In genomic region chr6:103306420-103307249, GRCm38 (mm10) we compare ENCODE assay signal across 7 mouse cellular contexts.
DNase-seq lines count a peak whose midpoint lies in the region; ATAC-seq and TF ChIP-seq lines count a peak whose summit lies in the region.

No protein-coding gene starts in this region.

- H3K9ac ChIP-seq in lung, postnatal 0 days (replicated peaks; ENCODE audit: low read depth): no peak overlapping the region
- no peak overlapping the region for H3K9ac ChIP-seq in forebrain, embryonic 15.5 days (replicated peaks)
- H3K9ac ChIP-seq in midbrain, embryonic 16.5 days (ENCODE audit: low read depth, low read length): 0 out of 2 replicates have a peak overlapping the region, but pooled peaks have one; percentile 30

- no peaks in the 10 kb centered on the region for H3K9me3 ChIP-seq in lung, postnatal 0 days (ENCODE audit: low read length)
- no peaks in the 10 kb centered on the region for H3K9me3 ChIP-seq in forebrain, embryonic 15.5 days
- H3K9me3 ChIP-seq in midbrain, embryonic 16.5 days (replicated peaks; ENCODE audit: control insufficient read depth, low read length, poor library complexity, severe bottlenecking): no peaks in the 10 kb centered on the region

- no peak for ATAC-seq in lung, postnatal 0 days
- peak; percentile 80 for ATAC-seq in forebrain, embryonic 15.5 days (replicated peaks)
- ATAC-seq in midbrain, embryonic 16.5 days: peak; percentile 80

- DNase-seq in lung, postnatal 0 days (ENCODE audit: low spot score): peak; percentile 58
- DNase-seq in lung, postnatal 10 days: no peak
- peak; percentile 75 for DNase-seq in brain, adult 2 months (ENCODE audit: low read depth, low spot score)
- DNase-seq in urinary bladder, postnatal 14 days (ENCODE audit: low spot score): no peak
- DNase-seq in ovary, postnatal 36 days (ENCODE audit: low spot score): no peak

- H3K4me1 ChIP-seq in lung, postnatal 0 days (ENCODE audit: insufficient read depth, low read depth, low read length): no peaks in the 10 kb centered on the region
- peaks cover 6% of the 10 kb centered on the region; the same call in 1 of the 2 replicates for H3K4me1 ChIP-seq in forebrain, embryonic 15.5 days
- H3K4me1 ChIP-seq in midbrain, embryonic 16.5 days (ENCODE audit: control insufficient read depth, insufficient read depth, low read length): peaks cover 9% of the 10 kb centered on the region

- H3K27me3 ChIP-seq in lung, postnatal 0 days (replicated peaks; ENCODE audit: insufficient read depth, low read length): no peaks in the 10 kb centered on the region
- H3K27me3 ChIP-seq in forebrain, embryonic 15.5 days: no peaks in the 10 kb centered on the region
- no peaks in the 10 kb centered on the region for H3K27me3 ChIP-seq in midbrain, embryonic 16.5 days (ENCODE audit: control insufficient read depth, insufficient read depth, low read depth, low read length)

- no peak for TF ChIP-seq EP300 in lung, postnatal 0 days (IDR thresholded peaks at IDR 0.05)

- no peak overlapping the region for H3K27ac ChIP-seq in lung, postnatal 0 days (ENCODE audit: low read length)
- H3K27ac ChIP-seq in forebrain, embryonic 15.5 days (replicated peaks): peak overlapping the region; percentile 65
- H3K27ac ChIP-seq in midbrain, embryonic 16.5 days (ENCODE audit: low read length): peak overlapping the region; percentile 80

- no peaks in the 10 kb centered on the region for H3K36me3 ChIP-seq in lung, postnatal 0 days (ENCODE audit: insufficient read depth, low read length)
- no peaks in the 10 kb centered on the region for H3K36me3 ChIP-seq in forebrain, embryonic 15.5 days
- H3K36me3 ChIP-seq in midbrain, embryonic 16.5 days (ENCODE audit: control insufficient read depth, insufficient read depth, low read length): no peaks in the 10 kb centered on the region

- peak; percentile 71 for TF ChIP-seq CTCF in lung, postnatal 0 days (IDR thresholded peaks at IDR 0.05)

- no peak overlapping the region for H3K4me3 ChIP-seq in lung, postnatal 0 days (ENCODE audit: low read depth, low read length)
- H3K4me3 ChIP-seq in forebrain, embryonic 15.5 days: no peak overlapping the region
- H3K4me3 ChIP-seq in midbrain, embryonic 16.5 days (ENCODE audit: low read depth, low read length): no peak overlapping the region

- WGBS in lung, postnatal 0 days: 44% methylated on average over 8 of the region's 8 CpGs
- WGBS in forebrain, embryonic 15.5 days: 44% methylated on average over 8 of the region's 8 CpGs
- 28% methylated on average over 8 of the region's 8 CpGs for WGBS in midbrain, embryonic 16.5 days

- H3K4me2 ChIP-seq in lung, postnatal 0 days (replicated peaks; ENCODE audit: low read depth, low read length): no peak overlapping the region
- no peak overlapping the region for H3K4me2 ChIP-seq in forebrain, embryonic 15.5 days (replicated peaks)
- H3K4me2 ChIP-seq in midbrain, embryonic 16.5 days (ENCODE audit: low read length): no peak overlapping the region

Comparison
In these comparisons a context has a peak if more than half of its experiments do, and no peak if none do; other contexts are left out.
1. DNase-seq: peak in lung, postnatal 0 days (single experiment) and brain, adult 2 months (single experiment); none in lung, postnatal 10 days (single experiment), urinary bladder, postnatal 14 days (single experiment) and ovary, postnatal 36 days (single experiment).